Mouse (Mus musculus): ENCODE results near the gene Csnk1e.

Gene Csnk1e

DNA sequence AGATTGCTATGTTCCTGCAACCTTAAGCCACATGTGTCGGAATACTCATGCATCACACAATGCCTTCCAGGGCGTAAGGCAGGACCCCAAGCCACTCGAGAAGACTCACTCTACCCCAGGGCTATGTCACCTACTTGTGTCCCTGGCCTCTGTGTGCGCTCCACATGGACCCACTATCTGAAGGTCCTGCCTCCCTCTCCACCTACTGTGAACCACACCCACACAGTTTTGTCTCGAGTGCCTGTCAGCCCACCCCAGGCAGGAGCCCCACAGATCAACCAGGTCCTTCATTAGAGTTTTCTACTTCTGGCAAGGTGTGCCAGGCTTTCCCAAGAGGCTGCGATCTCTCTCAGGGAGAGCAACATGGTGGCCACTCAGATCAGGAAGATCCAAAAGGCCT is 60.1 kb downstream of the Csnk1e start:
- DNase-seq (ENCODE audit: low read depth, low spot score) = no peak

DNA sequence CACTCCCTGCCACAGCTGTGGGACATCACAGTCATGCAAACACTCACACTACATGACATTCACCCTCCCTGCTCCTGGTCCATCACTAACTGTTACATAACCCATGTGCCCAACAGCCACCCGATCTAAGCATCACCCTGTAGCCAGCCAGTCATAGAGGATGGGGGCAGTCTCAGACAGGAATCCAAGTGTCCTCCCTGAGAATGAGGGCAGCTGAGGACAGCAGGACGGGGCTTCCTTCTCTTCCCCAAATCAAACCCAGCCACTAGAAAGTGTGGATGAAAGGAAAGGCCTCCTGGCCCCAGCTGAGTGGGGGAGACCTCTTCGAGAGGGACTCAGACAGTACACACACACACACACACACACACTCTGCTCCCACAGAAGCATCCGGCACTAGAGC is 60.5 kb downstream of the Csnk1e start:
- DNase-seq (ENCODE audit: low read depth, low spot score) = peak; percentile 78

DNA sequence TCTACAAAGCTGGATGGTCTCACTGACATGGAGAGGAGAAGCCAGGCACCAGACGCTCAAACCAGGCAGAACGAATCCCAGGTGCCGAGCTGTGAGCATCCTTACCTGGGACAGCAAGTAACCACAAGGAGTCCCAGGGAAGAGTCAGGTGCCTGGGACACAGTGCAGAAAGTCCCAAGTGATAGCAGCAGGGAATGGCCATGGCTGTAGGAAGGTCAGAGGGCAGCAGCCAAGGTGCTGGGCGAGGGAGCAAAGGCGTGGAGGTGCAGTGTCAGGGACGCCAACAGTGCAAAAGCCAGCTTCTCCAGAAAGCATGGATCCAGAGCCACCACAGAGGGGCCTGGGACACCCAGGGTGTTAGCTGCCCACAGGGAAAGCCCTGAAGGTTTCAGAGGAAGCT is 62.3 kb downstream of the Csnk1e start:
- no peak for DNase-seq (ENCODE audit: low read depth, low spot score)

DNA sequence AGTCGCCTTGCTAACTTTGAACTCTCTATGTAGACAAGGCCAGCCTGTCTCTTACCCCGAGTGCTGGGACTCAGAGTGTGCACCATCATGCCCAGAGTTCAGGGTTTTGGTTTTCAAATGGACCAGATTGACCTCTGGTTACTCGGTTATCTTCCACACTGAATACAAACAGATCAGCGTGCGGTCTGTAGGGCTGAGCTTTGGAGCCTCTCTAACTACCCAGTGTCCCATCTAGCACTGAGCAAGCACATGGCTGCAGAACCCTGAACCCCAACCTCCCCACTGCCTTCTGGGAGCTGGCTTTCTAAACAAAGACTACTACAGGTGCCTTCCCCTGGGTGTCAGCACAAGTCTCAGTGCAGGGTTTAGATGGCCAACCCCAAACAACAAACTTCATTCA is 62.8 kb downstream of the Csnk1e start:
- DNase-seq (ENCODE audit: low read depth, low spot score) = no peak

DNA sequence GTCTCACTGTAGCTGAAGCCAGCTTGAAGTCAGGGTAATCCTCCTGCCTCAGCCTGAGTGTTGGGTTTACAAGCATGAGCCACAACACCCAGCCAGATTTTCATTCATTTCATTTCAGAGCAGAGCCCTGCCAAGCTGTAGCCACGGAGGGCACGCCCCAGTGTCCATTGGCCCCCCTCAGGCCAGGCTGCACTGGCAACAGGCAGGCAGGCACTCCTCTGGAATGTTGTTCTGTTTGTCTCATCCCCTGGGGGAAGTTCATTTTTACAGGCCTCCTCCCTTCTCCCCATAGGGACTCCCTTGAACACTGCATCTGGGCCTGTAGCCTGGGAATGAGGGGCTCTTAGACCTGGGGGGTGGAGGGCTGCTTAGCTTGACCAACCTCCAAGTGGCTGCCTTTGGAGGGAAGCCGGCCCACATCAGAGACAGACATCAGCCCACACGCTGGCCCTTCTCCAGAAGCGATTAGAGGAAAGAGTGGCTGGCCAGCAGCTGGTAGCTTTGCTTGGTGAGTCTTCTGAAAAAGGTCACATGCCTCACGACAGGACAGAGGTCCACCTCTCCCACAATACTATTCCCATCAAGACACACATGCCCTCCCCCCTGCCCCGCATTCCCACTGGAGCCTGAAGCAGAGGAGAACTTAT is 63.8 kb downstream of the Csnk1e start:
- no peak for DNase-seq (ENCODE audit: low read depth, low spot score)

DNA sequence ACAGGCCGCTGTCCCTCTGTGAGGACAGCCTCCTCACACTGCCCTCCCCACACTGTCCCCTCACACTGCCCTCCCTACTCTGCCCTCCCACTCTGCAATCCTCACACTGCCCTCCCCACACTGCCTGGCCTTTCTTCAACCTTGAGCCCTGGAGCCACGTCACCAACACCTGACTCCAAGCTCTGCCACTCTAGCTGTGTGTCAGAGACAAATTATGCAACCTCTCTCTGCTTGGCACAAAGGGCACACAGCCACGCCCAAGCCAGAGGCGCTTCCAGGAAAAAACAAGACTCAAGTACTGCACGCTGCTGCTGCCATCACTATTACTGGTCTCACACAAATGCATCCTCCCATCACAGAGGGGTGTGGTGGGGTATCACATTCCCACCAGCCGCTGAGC is 64.9 kb downstream of the Csnk1e start:
- DNase-seq (ENCODE audit: low read depth, low spot score) = no peak

DNA sequence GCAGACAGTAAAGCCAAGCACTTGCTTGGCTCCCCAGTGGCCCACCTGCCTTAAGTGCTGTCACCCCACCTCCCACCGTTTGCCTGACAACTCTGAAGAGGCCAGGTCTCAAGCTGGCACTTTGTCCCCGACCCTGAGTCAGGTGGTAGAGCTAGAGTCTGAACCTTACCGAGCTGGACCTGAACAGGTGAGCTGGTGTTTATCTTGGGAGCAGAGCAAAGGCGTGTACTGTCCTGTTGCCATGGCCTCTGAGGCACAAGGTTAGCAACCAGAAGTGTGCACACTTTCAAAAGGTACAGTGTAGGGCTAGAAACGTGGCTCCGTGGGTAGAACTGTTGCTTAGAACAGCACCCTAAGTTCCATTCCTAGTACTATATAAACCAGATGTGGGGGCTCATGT is 67.2 kb downstream of the Csnk1e start:
- DNase-seq (ENCODE audit: low read depth, low spot score) = no peak

DNA sequence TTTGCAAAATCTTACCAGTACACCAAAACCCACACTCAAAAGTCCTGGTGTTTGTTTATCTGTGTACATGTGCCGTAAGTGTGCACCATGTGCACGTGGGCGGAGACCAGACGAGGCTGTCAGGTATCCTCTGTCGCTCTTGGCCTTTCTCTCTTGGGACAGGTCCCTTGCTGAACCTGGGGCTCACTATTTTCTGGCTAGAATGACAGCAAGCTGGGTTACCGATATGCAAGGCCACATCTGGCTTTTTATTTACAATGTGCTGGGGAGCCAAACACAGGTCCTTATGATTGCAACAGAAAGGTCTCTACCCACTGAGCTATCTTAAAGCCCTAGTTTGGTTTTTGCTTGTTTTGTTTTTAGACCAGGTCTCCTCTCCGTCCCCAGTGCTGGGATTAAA is 67.8 kb downstream of the Csnk1e start:
- no peak for DNase-seq (ENCODE audit: low read depth, low spot score)

DNA sequence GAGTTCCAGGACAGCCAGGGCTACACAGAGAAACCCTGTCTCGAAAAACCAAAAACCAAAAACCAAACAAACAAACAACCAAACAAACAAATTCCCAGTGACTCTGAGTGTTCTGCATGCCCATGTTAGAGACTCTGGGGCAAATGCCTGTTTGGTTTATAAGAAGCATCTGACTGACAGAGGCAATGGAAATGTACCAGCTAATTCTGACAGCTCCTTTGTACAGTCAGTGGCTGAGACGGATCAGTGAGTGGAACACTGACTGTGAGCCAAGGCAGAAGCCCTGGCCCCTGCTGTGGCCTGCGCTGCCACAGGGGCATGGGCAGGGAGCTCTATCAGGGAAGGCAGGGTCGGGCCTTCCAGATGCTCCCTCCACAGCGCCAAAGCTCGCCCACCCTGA is 68.3 kb downstream of the Csnk1e start:
- DNase-seq (ENCODE audit: low read depth, low spot score) = no peak

DNA sequence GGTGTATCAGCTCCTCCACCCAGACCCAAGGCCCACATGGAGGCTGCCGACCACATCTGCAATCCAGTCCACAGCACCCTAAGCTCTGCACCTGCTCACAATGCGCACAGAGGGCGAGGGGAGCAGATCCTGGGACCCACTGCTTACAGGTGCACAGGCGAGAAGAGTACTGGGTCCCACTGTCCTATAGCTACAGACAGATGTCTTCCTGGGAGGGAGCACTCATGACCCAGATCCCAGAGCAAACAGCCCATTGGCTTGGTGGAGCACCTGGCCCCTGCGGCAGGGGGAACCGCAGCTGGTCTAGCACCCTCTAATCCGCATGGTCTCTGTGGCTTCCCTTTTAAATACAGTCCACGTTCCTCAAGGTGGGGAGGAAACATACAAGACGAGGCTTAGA is 73.7 kb downstream of the Csnk1e start:
- DNase-seq (ENCODE audit: low read depth, low spot score) = no peak

DNA sequence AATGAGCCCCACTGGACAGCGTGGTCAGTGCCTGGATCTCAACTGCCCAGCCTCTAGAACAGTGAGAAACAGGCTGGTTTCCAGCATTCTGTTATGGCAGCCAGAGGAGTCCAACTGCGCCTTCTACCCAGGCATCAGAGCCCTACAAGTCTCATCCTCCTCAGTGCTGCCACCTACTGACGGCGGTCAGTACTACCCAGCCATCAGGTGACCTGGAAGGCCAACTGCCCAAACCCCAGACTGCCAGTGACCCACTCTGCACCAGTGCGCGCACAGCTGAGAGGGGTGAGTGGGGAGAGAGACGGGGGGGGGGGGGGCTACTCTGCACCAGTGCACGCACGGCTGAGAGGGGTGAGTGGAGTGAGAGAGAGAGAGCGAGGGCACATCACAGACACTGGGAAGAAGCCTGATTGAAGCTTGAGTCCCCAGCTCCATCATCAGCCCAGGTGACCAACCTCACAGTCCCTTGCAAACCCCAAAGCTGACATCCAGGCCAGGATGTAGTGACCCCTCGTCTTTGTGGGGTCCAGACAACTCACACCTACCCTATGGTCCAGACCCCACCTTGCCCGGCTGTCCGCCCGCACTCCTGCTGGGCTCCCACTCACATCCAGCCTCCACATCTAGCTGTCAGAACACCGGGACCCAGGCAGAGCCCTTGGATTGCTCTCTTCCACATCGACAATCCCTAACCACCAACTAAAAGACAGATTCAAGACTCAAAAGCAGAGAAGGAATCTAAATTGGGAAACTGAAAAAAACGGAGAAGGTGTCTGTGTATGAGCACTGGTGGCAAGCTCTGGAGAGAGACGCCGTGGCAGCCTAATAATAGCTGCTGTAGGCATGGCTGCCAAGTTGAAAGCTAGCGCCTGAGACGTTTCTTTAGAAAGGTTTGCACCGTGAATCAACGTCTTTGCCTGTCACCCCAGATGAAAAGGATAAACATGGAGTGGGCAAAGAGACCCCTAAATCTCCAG is 74.6 kb downstream of the Csnk1e start:
- peak; percentile 94 for DNase-seq (ENCODE audit: low read depth, low spot score)

DNA sequence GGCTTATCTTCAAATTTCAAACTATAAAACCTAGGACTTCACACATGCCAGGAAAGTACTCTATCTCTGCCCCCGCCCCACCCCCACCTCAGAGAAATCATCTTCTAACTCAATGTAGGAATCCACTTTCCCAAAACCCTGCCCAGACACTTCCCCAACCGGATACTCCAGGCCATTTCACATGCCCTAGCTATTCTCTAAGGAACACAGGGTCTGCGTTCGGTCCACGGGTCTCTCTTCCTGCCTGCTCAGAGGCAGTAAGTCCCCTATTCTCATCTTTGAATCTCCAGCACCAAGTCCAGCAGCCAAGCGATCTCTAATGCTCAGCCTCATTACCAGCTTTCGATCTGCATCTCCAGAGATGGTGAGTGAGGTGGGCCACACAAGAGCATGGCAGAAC is 75.7 kb downstream of the Csnk1e start:
- no peak for DNase-seq (ENCODE audit: low read depth, low spot score)

DNA sequence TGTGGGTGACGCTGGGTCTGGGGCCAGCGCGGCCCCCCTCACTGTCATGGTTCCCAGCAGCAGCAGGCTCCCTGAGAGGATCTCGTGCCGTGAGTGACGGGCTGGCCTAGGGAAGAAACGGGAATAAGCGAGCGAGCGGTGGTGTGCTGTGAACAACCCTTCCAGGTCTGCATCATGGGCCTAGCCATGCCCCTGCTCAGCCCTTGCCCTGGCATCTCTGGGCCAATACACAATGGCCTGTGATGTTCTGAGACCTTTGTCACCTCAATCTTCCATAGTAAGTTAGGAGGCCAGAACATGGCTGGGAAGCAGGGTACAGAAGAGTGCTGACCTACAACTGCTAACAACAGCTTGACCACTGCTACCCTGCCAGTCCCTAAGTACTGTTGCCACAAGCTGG is 76.8 kb downstream of the Csnk1e start:
- DNase-seq (ENCODE audit: low read depth, low spot score) = no peak

DNA sequence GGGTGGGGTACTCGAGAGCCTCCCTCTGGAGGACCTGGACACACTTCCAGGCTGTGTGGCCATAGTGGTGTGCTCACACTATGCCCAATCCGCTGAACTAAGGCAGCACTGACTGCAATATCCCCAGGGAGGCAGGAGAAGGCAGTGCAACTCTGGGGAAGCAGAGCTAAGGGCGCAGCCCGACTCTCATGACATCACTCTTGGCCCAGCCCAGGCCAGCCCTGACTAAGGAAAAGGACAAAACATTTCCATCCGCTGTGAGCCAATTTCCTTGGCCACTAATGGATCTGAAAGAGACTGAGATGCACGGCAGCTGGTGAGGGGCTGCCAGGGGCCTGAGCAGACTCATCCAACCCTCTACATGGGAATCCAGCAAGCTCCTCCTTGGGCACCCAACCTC is 77.7 kb downstream of the Csnk1e start:
- DNase-seq (ENCODE audit: low read depth, low spot score) = peak; percentile 92

DNA sequence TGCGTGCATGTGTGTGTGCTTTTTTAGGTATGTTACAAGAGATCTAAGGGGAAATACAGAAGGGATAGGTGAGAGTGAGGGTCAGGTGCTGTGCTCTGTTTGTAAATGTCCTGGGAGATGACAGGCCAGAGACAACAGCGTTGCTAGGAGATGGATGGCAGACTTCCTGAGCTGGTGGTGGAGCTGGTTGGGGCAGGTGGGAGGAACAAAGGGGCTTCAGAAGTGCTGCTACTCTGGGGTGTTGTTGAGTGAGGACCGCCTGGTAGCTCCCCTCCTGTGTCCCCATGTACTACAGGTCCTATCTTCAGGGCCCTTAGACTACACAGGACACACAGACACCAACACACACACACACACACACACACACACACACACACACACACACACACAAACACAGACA is 80.6 kb downstream of the Csnk1e start:
- DNase-seq (ENCODE audit: low read depth, low spot score) = no peak

DNA sequence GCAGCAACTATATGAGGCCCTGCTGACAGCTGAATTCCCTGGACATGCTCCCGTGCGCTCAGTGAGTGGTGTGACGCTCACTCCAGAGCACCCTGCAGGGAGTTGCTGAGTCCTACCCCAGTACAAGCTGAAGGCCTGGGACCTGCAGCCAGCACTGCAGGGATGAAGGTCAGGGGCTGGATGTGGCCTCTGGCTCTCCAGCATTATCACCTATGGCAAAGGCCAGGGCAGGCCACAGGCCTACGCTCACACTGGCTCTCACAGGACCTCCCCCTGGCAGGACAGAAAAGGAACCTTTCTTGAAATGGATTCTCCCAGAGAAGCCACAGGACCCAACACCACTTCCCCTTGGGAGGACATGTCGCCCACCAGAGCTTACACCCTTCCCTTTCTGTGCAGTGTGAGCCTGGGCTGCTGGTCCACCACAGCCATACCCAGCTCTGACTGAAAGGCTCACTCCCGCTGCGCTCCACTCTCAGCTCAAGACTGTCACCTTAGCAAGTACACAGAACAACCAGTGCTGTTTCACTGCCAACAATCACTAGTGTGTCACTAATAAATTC is 85.0 kb downstream of the Csnk1e start:
- no peak for DNase-seq (ENCODE audit: low read depth, low spot score)

DNA sequence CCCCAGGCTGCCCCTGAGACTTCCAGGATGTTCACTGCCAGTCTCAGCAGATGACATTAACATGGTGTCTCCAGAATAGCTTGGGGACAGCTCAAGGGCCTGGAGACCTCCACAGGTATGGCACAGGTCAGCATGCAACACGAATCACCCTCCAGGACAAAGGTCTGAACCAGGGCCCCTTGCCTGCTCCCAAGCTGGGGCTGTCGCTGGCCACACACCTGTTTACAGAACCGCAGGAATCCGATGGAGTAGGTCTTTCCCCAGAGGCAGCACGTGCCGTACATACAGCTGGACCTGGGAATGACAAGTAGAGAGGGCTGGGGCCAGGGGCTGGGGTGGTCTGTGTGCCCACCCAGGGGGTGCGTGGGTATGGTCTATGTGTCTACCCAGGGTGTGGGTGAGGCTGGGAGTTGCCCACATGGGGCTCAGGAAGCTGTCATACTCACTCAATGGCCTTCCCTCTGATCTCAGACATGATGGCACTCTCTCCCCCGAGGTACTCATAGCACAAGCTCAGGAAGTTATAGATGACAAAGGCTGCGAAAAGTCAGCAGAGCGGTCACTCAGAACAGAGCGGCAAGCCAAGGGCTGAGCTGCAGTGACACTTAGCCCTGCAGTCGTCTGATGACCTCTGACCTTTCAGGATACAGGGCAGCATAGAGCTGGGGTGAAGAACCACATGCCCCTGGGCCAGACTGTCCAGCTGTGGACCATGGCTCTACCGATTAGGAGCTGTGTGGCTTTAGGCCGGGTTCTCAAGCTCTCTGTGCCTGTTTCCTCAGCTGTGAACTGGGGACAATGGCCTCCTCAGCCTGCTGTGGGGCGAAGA is 85.7 kb downstream of the Csnk1e start:
- DNase-seq (ENCODE audit: low read depth, low spot score) = no peak

DNA sequence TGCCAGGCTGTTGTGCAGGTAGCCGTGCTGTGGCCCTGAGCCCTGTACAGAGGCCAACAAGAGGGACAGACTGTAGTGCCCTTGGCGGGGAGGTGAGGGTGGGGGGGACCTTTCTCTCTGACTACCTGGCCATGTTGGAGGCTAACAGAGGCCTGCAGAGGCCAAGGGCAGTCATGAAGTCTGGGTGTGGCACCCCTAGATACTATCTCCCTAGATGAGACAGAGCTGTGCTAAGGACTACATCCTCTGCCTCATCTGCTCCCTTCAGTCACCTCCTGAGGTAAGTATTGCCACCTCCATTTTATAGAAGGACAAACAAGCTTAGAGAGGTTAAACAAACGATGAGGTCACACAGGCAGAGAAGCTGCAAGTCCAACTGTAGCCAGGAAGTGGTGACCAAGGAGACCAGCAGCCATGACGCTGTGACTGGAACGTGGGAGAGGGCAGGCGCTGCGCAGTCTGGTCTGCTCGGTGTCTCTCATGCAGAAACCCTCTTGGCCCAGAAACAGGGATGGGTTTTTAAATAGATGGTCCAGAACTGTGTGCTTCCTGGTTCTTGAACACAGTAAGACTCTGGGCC is 86.4 kb downstream of the Csnk1e start:
- DNase-seq (ENCODE audit: low read depth, low spot score) = no peak

DNA sequence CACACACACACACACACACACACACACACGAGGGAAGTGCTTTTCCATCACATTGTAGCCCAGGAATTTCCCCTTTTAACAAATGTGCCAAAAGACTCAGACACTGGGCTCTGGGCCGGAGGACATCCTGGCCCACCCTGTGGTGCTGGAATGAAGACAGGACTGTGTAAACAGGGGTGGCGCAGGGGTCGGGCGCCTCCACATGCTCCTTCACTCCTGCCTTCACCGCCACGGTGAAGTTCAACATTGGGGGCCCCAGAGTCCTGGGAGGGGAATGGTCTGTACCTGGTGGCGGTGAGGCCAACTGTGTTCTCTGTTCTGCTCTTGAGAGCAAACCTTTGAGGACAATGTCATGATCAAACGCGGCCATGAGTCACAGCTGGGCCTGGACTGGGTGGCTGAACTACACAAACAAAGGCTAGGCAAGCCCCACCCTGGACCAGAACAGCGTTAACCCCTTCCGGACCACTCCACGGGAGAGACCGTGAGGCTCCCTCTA is 87.0 kb downstream of the Csnk1e start:
- peak; percentile 66 for DNase-seq (ENCODE audit: low read depth, low spot score)

Data from skeletal muscle tissue, adult 2 months (tissue).